Mouse (Mus musculus) stomach, postnatal 0 days (tissue): Measurements from ENCODE around the gene Fam183b.
"Not testable (repeated sequence)": the region's sequence is repeated elsewhere in the genome, so short reads cannot be mapped to it uniquely, and the experiment has no call there.

Source experiments
- CTCF ChIP-seq: IDR thresholded peaks from 2 replicates; pipeline ENCODE4 v1.5.1; 2016; ENCODE audit warnings: antibody characterized with exemption, low read depth, mild to moderate bottlenecking, moderate library complexity
- EP300 ChIP-seq: optimal IDR thresholded peaks from 2 replicates; pipeline ENCODE3; 2016; ENCODE audit warnings: antibody characterized with exemption

DNA sequence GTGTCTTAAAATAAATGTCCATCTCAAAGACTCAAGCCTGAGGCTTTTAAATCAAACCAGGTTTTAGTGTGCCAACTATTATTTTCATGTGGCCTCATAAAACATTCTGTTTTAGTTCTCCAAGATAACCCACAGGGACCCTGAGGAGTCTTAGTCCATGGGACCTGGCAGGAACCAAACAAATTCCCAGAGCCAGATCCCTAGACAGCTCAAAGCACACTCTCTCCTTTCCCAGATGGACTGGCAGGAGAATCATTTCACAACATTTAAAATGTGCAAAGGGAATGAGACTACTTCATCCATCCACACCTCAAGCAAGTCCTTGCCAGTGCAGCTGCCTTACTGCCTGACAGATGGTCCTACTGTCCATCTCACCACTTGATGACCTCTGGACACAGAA lies 37.2 kb upstream of the Fam183b start, which contains the start of gene Olfr311:
- not testable (repeated sequence) for TF ChIP-seq CTCF, EP300
